Mouse (Mus musculus) C2C12 (cell line): ENCODE data around the gene Sept3.

Experiments used
- CEBPB ChIP-seq: IDR thresholded peaks from one replicate; pipeline ENCODE4 v1.6.1; 2011; ENCODE audit warnings: low read depth, mild to moderate bottlenecking, control low read depth, moderate library complexity
- CTCF ChIP-seq: IDR thresholded peaks from one replicate; pipeline ENCODE4 v1.5.1; 2011; ENCODE audit not compliant: control insufficient read depth, insufficient read depth, insufficient read length
- MAX ChIP-seq: IDR thresholded peaks from one replicate; pipeline ENCODE4 v1.6.1; 2011; ENCODE audit warnings: mild to moderate bottlenecking, control low read depth
- MYOD1 ChIP-seq: IDR thresholded peaks from one replicate; pipeline ENCODE4 v1.6.1; 2011; ENCODE audit warnings: low read depth; ENCODE audit not compliant: control insufficient read depth, insufficient read length
- USF1 ChIP-seq: IDR thresholded peaks from one replicate; pipeline ENCODE4 v1.6.1; 2011; ENCODE audit warnings: low read depth, mild to moderate bottlenecking, control low read depth, moderate library complexity

GRCm38 (mm10) chr15:82274927-82275901, 521 bp downstream of the Sept3 start:
- no peak for TF ChIP-seq CTCF
- TF ChIP-seq USF1: no peak
- no peak for TF ChIP-seq MAX
- TF ChIP-seq CEBPB: no peak
- TF ChIP-seq MYOD1: no peak
